21 mouse cellular contexts compared by ENCODE assay signal in the genomic region with DNA sequence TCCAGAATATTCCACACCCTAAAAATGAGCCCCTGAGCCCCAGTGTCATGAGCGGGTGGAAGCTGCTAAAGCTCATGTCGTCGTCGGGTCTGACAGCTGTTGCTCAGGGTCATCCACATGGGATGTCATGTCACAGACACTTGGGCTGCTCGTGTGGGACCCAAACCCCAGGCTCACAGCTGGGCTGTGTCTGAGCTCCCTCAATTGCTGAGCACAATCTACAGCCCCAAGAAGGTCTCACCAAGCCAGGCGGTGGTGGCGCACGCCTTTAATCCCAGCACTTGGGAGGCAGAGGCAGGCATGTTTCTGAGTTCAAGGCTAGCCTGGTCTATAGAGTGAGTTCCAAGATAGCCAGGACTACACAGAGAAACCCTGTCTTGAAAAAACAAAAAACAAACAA. TPM values are rescaled to one million over a fixed set of nuclear protein-coding genes. Genes with fewer than 3 reads are reported as not detected.
DNase-seq lines count a peak whose midpoint lies in the region; ATAC-seq and TF ChIP-seq lines count a peak whose summit lies in the region.
"Had no signal": no experiment of that assay in that cellular context is flagged by ENCODE, and none has a peak within 500 bp of the region (broad histone marks: within the 10 kb centered on the region; RNA-seq: fewer than 3 reads in every experiment).

No protein-coding gene starts in this region.

- H3K9ac ChIP-seq in stomach, embryonic 15.5 days, result no peak overlapping the region
- no peak overlapping the region for H3K9ac ChIP-seq in stomach, postnatal 0 days (ENCODE audit: low read length)
- H3K9ac ChIP-seq in liver, embryonic 12.5 days, result no peak overlapping the region
- H3K9ac ChIP-seq: embryonic facial prominence, embryonic 12.5 days; forebrain, embryonic 12.5 days; heart, embryonic 12.5 days; hindbrain, embryonic 12.5 days had no signal

- DNase-seq in kidney, postnatal 10 days, result peak; percentile 14
- no peak for DNase-seq in kidney, adult 2 months
- DNase-seq in stomach, postnatal 0 days (ENCODE audit: low spot score), result no peak
- no peak for DNase-seq in right cerebral cortex, adult 18-20 months
- DNase-seq: adrenal gland, postnatal 14 days; cerebellum, adult 8-10 months; cerebellum, postnatal 25 days; gastrocnemius, postnatal 14 days; heart, postnatal 4 days had no signal

- peaks cover 6% of the 10 kb centered on the region; the same call in 1 of the 2 replicates for H3K4me1 ChIP-seq in kidney, adult 2 months (ENCODE audit: control insufficient read depth, insufficient read depth, low read length)
- H3K4me1 ChIP-seq in stomach, embryonic 15.5 days, result peaks cover 28% of the 10 kb centered on the region
- H3K4me1 ChIP-seq in stomach, postnatal 0 days (replicated peaks; ENCODE audit: control insufficient read depth, insufficient read depth), result 0 out of 2 replicates have a peak, but pooled peaks cover 3% of the 10 kb centered on the region
- peaks cover 85% of the 10 kb centered on the region for H3K4me1 ChIP-seq in liver, embryonic 12.5 days

- TF ChIP-seq POLR2A in kidney, adult 2 months (IDR thresholded peaks at IDR 0.05; ENCODE audit: low read depth, low read length), result no peak

- no peak overlapping the region for H3K27ac ChIP-seq in kidney, adult 2 months (ENCODE audit: insufficient read depth, low read depth, low read length)
- 0 out of 2 replicates have a peak overlapping the region, but pooled peaks have one; percentile 41 for H3K27ac ChIP-seq in stomach, embryonic 15.5 days
- H3K27ac ChIP-seq in stomach, postnatal 0 days (replicated peaks), result no peak overlapping the region
- H3K27ac ChIP-seq in liver, embryonic 12.5 days, result 0 out of 2 replicates have a peak overlapping the region, but pooled peaks have one; percentile 38
- H3K27ac ChIP-seq in macrophage, result peak overlapping the region; percentile 99
- H3K27ac ChIP-seq: embryonic facial prominence, embryonic 12.5 days; forebrain, embryonic 12.5 days; hindbrain, embryonic 12.5 days had no signal

- no peak overlapping the region for H3K4me3 ChIP-seq in kidney, adult 2 months (ENCODE audit: insufficient read depth, low read depth, low read length)
- no peak overlapping the region for H3K4me3 ChIP-seq in stomach, embryonic 15.5 days (replicated peaks)
- no peak overlapping the region for H3K4me3 ChIP-seq in stomach, postnatal 0 days (ENCODE audit: low read depth, low read length)
- H3K4me3 ChIP-seq in liver, embryonic 12.5 days, result no peak overlapping the region
- H3K4me3 ChIP-seq in macrophage (ENCODE audit: inconsistent target), result peak overlapping the region; percentile 91; the same call in 1 of the 2 replicates
- H3K4me3 ChIP-seq: embryonic facial prominence, embryonic 12.5 days; forebrain, embryonic 12.5 days; heart, embryonic 12.5 days; hindbrain, embryonic 12.5 days had no signal

- H3K79me2 ChIP-seq in macrophage (ENCODE audit: inconsistent target), result peaks cover 47% of the 10 kb centered on the region

- TF ChIP-seq CTCF in kidney, adult 2 months (conservative IDR thresholded peaks at IDR 0.05; ENCODE audit: insufficient read depth, insufficient read length, low read depth, low read length), result no peak
- TF ChIP-seq CTCF in stomach, postnatal 0 days (IDR thresholded peaks at IDR 0.05; ENCODE audit: low read depth), result no peak

- WGBS in kidney, adult 2 months, result 92% methylated on average over 8 of the region's 8 CpGs
- WGBS in stomach, embryonic 15.5 days, result 78% methylated on average over 8 of the region's 8 CpGs
- WGBS in stomach, postnatal 0 days, result 77% methylated on average over 8 of the region's 8 CpGs
- 73% methylated on average over 8 of the region's 8 CpGs for WGBS in liver, embryonic 12.5 days (ENCODE audit: insufficient replicate concordance)
- 90% methylated on average over 8 of the region's 8 CpGs for WGBS in macrophage (ENCODE audit: missing documents)

- H3K9me3 ChIP-seq in stomach, embryonic 15.5 days, result no peaks in the 10 kb centered on the region
- no peaks in the 10 kb centered on the region for H3K9me3 ChIP-seq in stomach, postnatal 0 days (ENCODE audit: control insufficient read depth, low read length)
- no peaks in the 10 kb centered on the region for H3K9me3 ChIP-seq in liver, embryonic 12.5 days (replicated peaks)
- H3K9me3 ChIP-seq: embryonic facial prominence, embryonic 12.5 days; forebrain, embryonic 12.5 days; heart, embryonic 12.5 days; hindbrain, embryonic 12.5 days had no signal

- no peaks in the 10 kb centered on the region for H3K27me3 ChIP-seq in kidney, adult 2 months (replicated peaks; ENCODE audit: control insufficient read depth, insufficient read depth, low read length)
- no peaks in the 10 kb centered on the region for H3K27me3 ChIP-seq in stomach, embryonic 15.5 days (replicated peaks)
- no peaks in the 10 kb centered on the region for H3K27me3 ChIP-seq in stomach, postnatal 0 days (ENCODE audit: control insufficient read depth, insufficient read depth, low read length)
- H3K27me3 ChIP-seq in liver, embryonic 12.5 days (replicated peaks), result no peaks in the 10 kb centered on the region
- H3K27me3 ChIP-seq: CH12.LX, Patski had no signal

- H3K4me2 ChIP-seq in stomach, embryonic 15.5 days, result no peak overlapping the region
- H3K4me2 ChIP-seq in stomach, postnatal 0 days (replicated peaks; ENCODE audit: low read depth), result no peak overlapping the region
- H3K4me2 ChIP-seq in liver, embryonic 12.5 days, result no peak overlapping the region
- H3K4me2 ChIP-seq: embryonic facial prominence, embryonic 12.5 days; forebrain, embryonic 12.5 days; heart, embryonic 12.5 days; hindbrain, embryonic 12.5 days had no signal

- no peak for ATAC-seq in stomach, embryonic 15.5 days (ENCODE audit: insufficient read depth, low FRiP score, low read depth)
- ATAC-seq in stomach, postnatal 0 days (ENCODE audit: low FRiP score, low TSS enrichment), result no peak
- no peak for ATAC-seq in liver, embryonic 12.5 days
- ATAC-seq: activated CD4-positive, CD25-positive, alpha-beta regulatory T cell, adult 4 months; forebrain, embryonic 16.5 days; hindbrain, embryonic 16.5 days; Patski had no signal

- no peaks in the 10 kb centered on the region for H3K36me3 ChIP-seq in kidney, adult 2 months (ENCODE audit: control insufficient read depth, insufficient read depth, low read length)
- no peaks in the 10 kb centered on the region for H3K36me3 ChIP-seq in stomach, embryonic 15.5 days
- H3K36me3 ChIP-seq in stomach, postnatal 0 days (ENCODE audit: control insufficient read depth, insufficient read depth, low read length), result no peaks in the 10 kb centered on the region
- H3K36me3 ChIP-seq in liver, embryonic 12.5 days, result no peaks in the 10 kb centered on the region
- no peaks in the 10 kb centered on the region; the same call in 1 of the 2 replicates for H3K36me3 ChIP-seq in macrophage (ENCODE audit: inconsistent target)
- H3K36me3 ChIP-seq: embryonic facial prominence, embryonic 12.5 days; forebrain, embryonic 12.5 days; heart, embryonic 12.5 days; hindbrain, embryonic 12.5 days had no signal

- no peak for TF ChIP-seq EP300 in stomach, postnatal 0 days (optimal IDR thresholded peaks at IDR 0.05)

RNA-seq across cellular contexts. Expression of a gene that starts 0.7 kb away (rescaled TPM):
- polyA plus RNA-seq in kidney, adult 2 months (2012; rRNA removed), result 3.2 and 3.5 TPM in 2 replicates
- 3.7 and 3.9 TPM in 2 replicates for polyA plus RNA-seq in stomach, embryonic 15.5 days (2015; fragmentation: Nextera tagmentation; extraction: Ambion mirVana)
- polyA plus RNA-seq in stomach, postnatal 0 days (2015; fragmentation: Nextera tagmentation; extraction: Ambion mirVana), result 2.3 and 2.7 TPM in 2 replicates
- 4.1 and 4.6 TPM in 2 replicates for polyA plus RNA-seq in liver, embryonic 12.5 days (2016; fragmentation: Nextera tagmentation; extraction: Ambion mirVana)
- 100 to 1,000 TPM in 7 of 26 experiments, 10 to 100 TPM in 19; 21.1 to 149 (median 77.4) TPM for total RNA-seq in macrophage (2018; cell fraction: chromatin; rRNA removed)
- total RNA-seq in macrophage (2018; cell fraction: cytosol; rRNA removed), result 100 to 1,000 TPM in 25 of 26 experiments, 10 to 100 TPM in 1; 89.3 to 365 (median 193) TPM
- 100 to 1,000 TPM in 23 of 26 experiments, 10 to 100 TPM in 3; 63.8 to 384 (median 181) TPM for total RNA-seq in macrophage (2018; cell fraction: nucleus; rRNA removed)
- 104 to 230 TPM (median 156 TPM) in 3 replicates for polyA plus RNA-seq in macrophage (2018)

RNA-seq across cellular contexts. Expression of a gene that starts 6.6 kb away (rescaled TPM):
- polyA plus RNA-seq in kidney, adult 2 months (2012; rRNA removed), result 84.9 and 123 TPM in 2 replicates
- 104 and 117 TPM in 2 replicates for polyA plus RNA-seq in stomach, embryonic 15.5 days (2015; fragmentation: Nextera tagmentation; extraction: Ambion mirVana)
- polyA plus RNA-seq in stomach, postnatal 0 days (2015; fragmentation: Nextera tagmentation; extraction: Ambion mirVana), result 66.7 and 83.8 TPM in 2 replicates
- polyA plus RNA-seq in liver, embryonic 12.5 days (2016; fragmentation: Nextera tagmentation; extraction: Ambion mirVana), result 96.4 and 98.0 TPM in 2 replicates
- total RNA-seq in macrophage (2018; cell fraction: chromatin; rRNA removed), result 100 to 1,000 TPM in 19 of 26 experiments, 10 to 100 TPM in 7; 38.7 to 250 (median 142) TPM
- 100 to 1,000 TPM in 25 of 26 experiments, 10 to 100 TPM in 1; 92.7 to 165 (median 127) TPM for total RNA-seq in macrophage (2018; cell fraction: cytosol; rRNA removed)
- 100 to 1,000 TPM in 8 of 26 experiments, 10 to 100 TPM in 18; 37.5 to 190 (median 88.4) TPM for total RNA-seq in macrophage (2018; cell fraction: nucleus; rRNA removed)
- 71.4 to 137 TPM (median 122 TPM) in 3 replicates for polyA plus RNA-seq in macrophage (2018)

RNA-seq across cellular contexts. Expression of a gene that starts 17.0 kb away (rescaled TPM):
- polyA plus RNA-seq in kidney, adult 2 months (2012; rRNA removed), result 11.2 and 17.8 TPM in 2 replicates
- polyA plus RNA-seq in stomach, embryonic 15.5 days (2015; fragmentation: Nextera tagmentation; extraction: Ambion mirVana), result 0.95 and 1.4 TPM in 2 replicates
- 0.30 and 0.33 TPM in 2 replicates for polyA plus RNA-seq in stomach, postnatal 0 days (2015; fragmentation: Nextera tagmentation; extraction: Ambion mirVana)
- polyA plus RNA-seq in liver, embryonic 12.5 days (2016; fragmentation: Nextera tagmentation; extraction: Ambion mirVana), result 4.4 and 4.9 TPM in 2 replicates
- 100 to 1,000 TPM in 12 of 26 experiments, 10 to 100 TPM in 13, 1 to 10 TPM in 1; 7.8 to 467 (median 92.6) TPM for total RNA-seq in macrophage (2018; cell fraction: chromatin; rRNA removed)
- total RNA-seq in macrophage (2018; cell fraction: cytosol; rRNA removed), result 1,000 to 10,000 TPM in 6 of 26 experiments, 100 to 1,000 TPM in 15, 10 to 100 TPM in 5; 69.9 to 1,947 (median 332) TPM
- 1,000 to 10,000 TPM in 7 of 26 experiments, 100 to 1,000 TPM in 16, 10 to 100 TPM in 3; 89.0 to 1,533 (median 505) TPM for total RNA-seq in macrophage (2018; cell fraction: nucleus; rRNA removed)
- 24.3 to 124 TPM (median 74.3 TPM) in 3 replicates for polyA plus RNA-seq in macrophage (2018)
- total RNA-seq: gastrocnemius, postnatal 14 days had no signal
- polyA plus RNA-seq: activated CD4-positive, CD25-positive, alpha-beta regulatory T cell, adult 4 months; embryonic facial prominence, embryonic 12.5 days; forebrain, embryonic 12.5 days had no signal

RNA-seq across cellular contexts. Expression of a gene that starts 21.1 kb away (rescaled TPM):
- polyA plus RNA-seq in kidney, adult 2 months (2012; rRNA removed), result 127 and 159 TPM in 2 replicates
- 127 and 133 TPM in 2 replicates for polyA plus RNA-seq in stomach, embryonic 15.5 days (2015; fragmentation: Nextera tagmentation; extraction: Ambion mirVana)
- 37.4 and 39.3 TPM in 2 replicates for polyA plus RNA-seq in stomach, postnatal 0 days (2015; fragmentation: Nextera tagmentation; extraction: Ambion mirVana)
- polyA plus RNA-seq in liver, embryonic 12.5 days (2016; fragmentation: Nextera tagmentation; extraction: Ambion mirVana), result 114 and 115 TPM in 2 replicates
- total RNA-seq in macrophage (2018; cell fraction: chromatin; rRNA removed), result 10 to 100 TPM; 19.3 to 81.9 (median 38.6) TPM
- 10 to 100 TPM; 19.1 to 42.3 (median 27.0) TPM for total RNA-seq in macrophage (2018; cell fraction: cytosol; rRNA removed)
- total RNA-seq in macrophage (2018; cell fraction: nucleus; rRNA removed), result 10 to 100 TPM; 14.3 to 82.7 (median 33.5) TPM
- polyA plus RNA-seq in macrophage (2018), result 26.5 to 53.2 TPM (median 51.1 TPM) in 3 replicates

RNA-seq across cellular contexts. Expression of a gene that starts 44.9 kb away (rescaled TPM):
- 296 TPM in 2 replicates for polyA plus RNA-seq in kidney, adult 2 months (2012; rRNA removed)
- 49.9 and 57.9 TPM in 2 replicates for polyA plus RNA-seq in stomach, embryonic 15.5 days (2015; fragmentation: Nextera tagmentation; extraction: Ambion mirVana)
- polyA plus RNA-seq in stomach, postnatal 0 days (2015; fragmentation: Nextera tagmentation; extraction: Ambion mirVana), result 23.3 and 25.2 TPM in 2 replicates
- 19.6 and 24.2 TPM in 2 replicates for polyA plus RNA-seq in liver, embryonic 12.5 days (2016; fragmentation: Nextera tagmentation; extraction: Ambion mirVana)
- 10 to 100 TPM in 25 of 26 experiments, 1 to 10 TPM in 1; 8.5 to 30.1 (median 21.1) TPM for total RNA-seq in macrophage (2018; cell fraction: chromatin; rRNA removed)
- total RNA-seq in macrophage (2018; cell fraction: cytosol; rRNA removed), result 10 to 100 TPM; 19.1 to 38.4 (median 30.7) TPM
- total RNA-seq in macrophage (2018; cell fraction: nucleus; rRNA removed), result 10 to 100 TPM; 12.7 to 46.1 (median 25.0) TPM
- polyA plus RNA-seq in macrophage (2018), result 19.1 to 57.8 TPM (median 24.3 TPM) in 3 replicates

Comparison
In these comparisons a context has a peak if more than half of its experiments do, and no peak if none do; other contexts are left out.
1. H3K27ac ChIP-seq: peak in stomach, embryonic 15.5 days (single experiment), liver, embryonic 12.5 days (single experiment) and macrophage (single experiment); none in kidney, adult 2 months (single experiment) and stomach, postnatal 0 days (single experiment).
2. RNA of a gene that starts 0.7 kb away (polyA plus RNA-seq): 104 to 230 TPM in macrophage; 4.1 to 4.6 TPM in liver, embryonic 12.5 days, 3.7 to 3.9 TPM in stomach, embryonic 15.5 days, 3.2 to 3.5 TPM in kidney, adult 2 months and 2.3 to 2.7 TPM in stomach, postnatal 0 days; every median in the first group is over 10 times any median in the second.